In genomic region chr10:68276976-68277441, GRCm38 (mm10) we compare ENCODE assay signal across 8 mouse cellular contexts. TPM values are rescaled to one million over a fixed set of nuclear protein-coding genes. Genes with fewer than 3 reads are reported as not detected.
DNase-seq lines count a peak whose midpoint lies in the region; ATAC-seq lines count a peak whose summit lies in the region.

No protein-coding gene starts in this region.

- H3K4me3 ChIP-seq in embryonic facial prominence, embryonic 15.5 days (replicated peaks), result peak overlapping the region; percentile 67
- peak overlapping the region; percentile 73 to 87 for H3K4me3 ChIP-seq in heart, embryonic 14.5 days (ENCODE audit: control insufficient read depth in 1 of 2, insufficient read depth in 1 of 2, low read depth in 1 of 2, low read length in 2 of 2)
- peak overlapping the region; percentile 60 for H3K4me3 ChIP-seq in liver, embryonic 15.5 days (replicated peaks)
- H3K4me3 ChIP-seq in neural tube, embryonic 11.5 days (ENCODE audit: low read depth, low read length), result peak overlapping the region; percentile 54

- peak overlapping the region; percentile 87 for H3K4me2 ChIP-seq in embryonic facial prominence, embryonic 15.5 days (replicated peaks)
- H3K4me2 ChIP-seq in heart, embryonic 14.5 days (ENCODE audit: low read length), result peak overlapping the region; percentile 77
- peak overlapping the region; percentile 72 for H3K4me2 ChIP-seq in liver, embryonic 15.5 days
- H3K4me2 ChIP-seq in neural tube, embryonic 11.5 days (ENCODE audit: low read depth), result peak overlapping the region; percentile 94

- peaks cover 30% of the 10 kb centered on the region for H3K4me1 ChIP-seq in embryonic facial prominence, embryonic 15.5 days
- peaks cover 0 to 17% of the 10 kb centered on the region in 2 experiments; a peak in 2 of 4 replicates for H3K4me1 ChIP-seq in heart, embryonic 14.5 days (ENCODE audit: control insufficient read depth in 2 of 2, insufficient read depth in 2 of 2, low read length in 2 of 2)
- H3K4me1 ChIP-seq in liver, embryonic 15.5 days (replicated peaks), result peaks cover 22% of the 10 kb centered on the region; the same call in 1 of the 2 replicates
- H3K4me1 ChIP-seq in neural tube, embryonic 11.5 days (ENCODE audit: control insufficient read depth, insufficient read depth, low read length), result 0 out of 2 replicates have a peak, but pooled peaks cover 4% of the 10 kb centered on the region

- under 1% methylated on average over 34 of the region's 34 CpGs for WGBS in embryonic facial prominence, embryonic 15.5 days
- under 1% methylated on average over 33 of the region's 34 CpGs for WGBS in heart, embryonic 14.5 days
- 0% methylated on average over 27 of the region's 34 CpGs for WGBS in liver, embryonic 15.5 days (ENCODE audit: insufficient replicate concordance)
- under 1% methylated on average over 32 of the region's 34 CpGs for WGBS in neural tube, embryonic 11.5 days

- peak; percentile 61 for DNase-seq in 3T3-L1 (ENCODE audit: low read depth, low spot score)
- DNase-seq in adrenal gland, adult 2 months, result peak; percentile 83
- peak; percentile 68 for DNase-seq in kidney, postnatal 10 days
- peak; percentile 68 for DNase-seq in neural tube, embryonic 11.5 days (ENCODE audit: low spot score)
- DNase-seq in testis, postnatal 14 days (ENCODE audit: low spot score), result peak; percentile 31

- H3K9ac ChIP-seq in embryonic facial prominence, embryonic 15.5 days, result peak overlapping the region; percentile 65
- peak overlapping the region; percentile 89 for H3K9ac ChIP-seq in heart, embryonic 14.5 days (ENCODE audit: low read length)
- peak overlapping the region; percentile 46; the same call in 1 of the 2 replicates for H3K9ac ChIP-seq in liver, embryonic 15.5 days
- peak overlapping the region; percentile 64 for H3K9ac ChIP-seq in neural tube, embryonic 11.5 days (ENCODE audit: low read length)

- H3K27ac ChIP-seq in embryonic facial prominence, embryonic 15.5 days (replicated peaks), result peak overlapping the region; percentile 96
- H3K27ac ChIP-seq in heart, embryonic 14.5 days (replicated peaks in 1 of 2; ENCODE audit: control insufficient read depth in 1 of 2, insufficient read depth in 1 of 2, low read depth in 2 of 2, low read length in 2 of 2), result peak overlapping the region; percentile 85 to 95
- H3K27ac ChIP-seq in liver, embryonic 15.5 days (replicated peaks), result peak overlapping the region; percentile 80
- 0 out of 2 replicates have a peak overlapping the region, but pooled peaks have one; percentile 50 for H3K27ac ChIP-seq in neural tube, embryonic 11.5 days (ENCODE audit: low read depth, low read length)

- H3K36me3 ChIP-seq in embryonic facial prominence, embryonic 15.5 days, result peaks cover 16% of the 10 kb centered on the region; the same call in 1 of the 2 replicates
- peaks cover 13% of the 10 kb centered on the region for H3K36me3 ChIP-seq in heart, embryonic 14.5 days (ENCODE audit: control insufficient read depth, insufficient read depth, low read length)
- H3K36me3 ChIP-seq in liver, embryonic 15.5 days (replicated peaks), result no peaks in the 10 kb centered on the region
- H3K36me3 ChIP-seq in neural tube, embryonic 11.5 days (ENCODE audit: control insufficient read depth, insufficient read depth, low read length), result no peaks in the 10 kb centered on the region

- no peaks in the 10 kb centered on the region for H3K9me3 ChIP-seq in embryonic facial prominence, embryonic 15.5 days (replicated peaks)
- H3K9me3 ChIP-seq in heart, embryonic 14.5 days (ENCODE audit: control insufficient read depth, low read length), result no peaks in the 10 kb centered on the region
- H3K9me3 ChIP-seq in liver, embryonic 15.5 days (replicated peaks), result no peaks in the 10 kb centered on the region
- no peaks in the 10 kb centered on the region for H3K9me3 ChIP-seq in neural tube, embryonic 11.5 days (ENCODE audit: control insufficient read depth, low read length)

- no peaks in the 10 kb centered on the region for H3K27me3 ChIP-seq in embryonic facial prominence, embryonic 15.5 days
- no peaks in the 10 kb centered on the region for H3K27me3 ChIP-seq in heart, embryonic 14.5 days (ENCODE audit: control insufficient read depth, insufficient read depth, low read length)
- H3K27me3 ChIP-seq in liver, embryonic 15.5 days, result peaks cover 66% of the 10 kb centered on the region
- no peaks in the 10 kb centered on the region for H3K27me3 ChIP-seq in neural tube, embryonic 11.5 days (ENCODE audit: control insufficient read depth, insufficient read depth, low read length)

- peak; percentile 49; the same call in 1 of the 2 replicates for ATAC-seq in embryonic facial prominence, embryonic 15.5 days (ENCODE audit: insufficient number of reproducible peaks, low FRiP score, low TSS enrichment, low read depth)
- ATAC-seq in heart, embryonic 14.5 days (ENCODE audit: insufficient number of reproducible peaks, insufficient read depth, low FRiP score, low read depth), result peak; percentile 62
- peak; percentile 47 for ATAC-seq in liver, embryonic 15.5 days (ENCODE audit: insufficient read depth)
- ATAC-seq in neural tube, embryonic 11.5 days (ENCODE audit: insufficient read depth, low FRiP score, low TSS enrichment), result peak; percentile 35

RNA-seq across cellular contexts. Expression of gene Arid5b, which starts 1.5 kb away (rescaled TPM):
- total RNA-seq in adrenal gland, adult 2 months (2021), result 10 to 100 TPM; 19.8 to 25.1 TPM
- polyA plus RNA-seq in adrenal gland, adult 2 months (2012; rRNA removed), result 3.2 and 6.2 TPM in 2 replicates
- polyA plus RNA-seq in embryonic facial prominence, embryonic 15.5 days (2015; fragmentation: Nextera tagmentation; extraction: Ambion mirVana), result 46.7 and 50.2 TPM in 2 replicates
- polyA plus RNA-seq in heart, embryonic 14.5 days (2014; fragmentation: Nextera tagmentation; extraction: Ambion mirVana), result 23.0 and 23.3 TPM in 2 replicates
- polyA plus RNA-seq in liver, embryonic 15.5 days (2015; fragmentation: Nextera tagmentation; extraction: Ambion mirVana), result 5.8 and 7.3 TPM in 2 replicates
- polyA plus RNA-seq in neural tube, embryonic 11.5 days (2014; fragmentation: Nextera tagmentation; extraction: Ambion mirVana), result 14.0 and 15.0 TPM in 2 replicates

Comparison
In these comparisons a context has a peak if more than half of its experiments do, and no peak if none do; other contexts are left out.
1. Peak in every context shown above with its lines: DNase-seq, ATAC-seq, H3K4me3 ChIP-seq and H3K27ac ChIP-seq.
2. DNase-seq: peak in every context shown above with its lines; median percentile 83 in adrenal gland, adult 2 months; 68 in kidney, postnatal 10 days; 68 in neural tube, embryonic 11.5 days; 61 in 3T3-L1; 31 in testis, postnatal 14 days.